Mouse (Mus musculus) intestine, postnatal 0 days (tissue): Measurements from ENCODE around the gene Tecta. TPM values are rescaled to one million over a fixed set of nuclear protein-coding genes. Genes with fewer than 3 reads are reported as not detected.

ENCODE experiments used
- ATAC-seq: fragments of 200-750 bp; cut with Nextera tagmentation; 2 replicates; pipeline ENCODE4 v1.8.0; 2017; ENCODE audit warnings: mild to moderate bottlenecking, moderate TSS enrichment, moderate library complexity
- H3K27ac ChIP-seq: fragments of 300-500 bp; sonication (generic); 2 replicates; pipeline ENCODE4 v1.5.1; 2014; ENCODE audit warnings: mild to moderate bottlenecking, low read depth, low read length, moderate library complexity
- H3K27me3 ChIP-seq: fragments of 300-500 bp; sonication (generic); replicated peaks from 2 replicates; pipeline ENCODE4 v1.6.1; 2014; ENCODE audit warnings: low read length, mixed read lengths; ENCODE audit not compliant: control insufficient read depth, insufficient read depth
- H3K36me3 ChIP-seq: fragments of 300-500 bp; sonication (generic); 2 replicates; pipeline ENCODE4 v1.6.1; 2014; ENCODE audit warnings: mild to moderate bottlenecking, moderate library complexity; ENCODE audit not compliant: control insufficient read depth, insufficient read depth
- H3K4me1 ChIP-seq: fragments of 300-500 bp; sonication (generic); replicated peaks from 2 replicates; pipeline ENCODE4 v1.6.1; 2014; ENCODE audit warnings: antibody characterized with exemption, low read length, mixed read lengths; ENCODE audit not compliant: control insufficient read depth, insufficient read depth
- H3K4me2 ChIP-seq: fragments of 300-500 bp; sonication (generic); replicated peaks from 2 replicates; pipeline ENCODE4 v1.6.1; 2014; ENCODE audit warnings: low read depth, mild to moderate bottlenecking, moderate library complexity
- H3K4me3 ChIP-seq: fragments of 300-500 bp; sonication (generic); 2 replicates; pipeline ENCODE4 v1.5.1; 2014; ENCODE audit warnings: low read depth, low read length
- H3K9ac ChIP-seq: fragments of 300-500 bp; sonication (generic); 2 replicates; pipeline ENCODE4 v1.6.1; 2014; ENCODE audit warnings: mild to moderate bottlenecking, low read depth, low read length
- H3K9me3 ChIP-seq: fragments of 300-500 bp; sonication (generic); 2 replicates; pipeline ENCODE4 v1.6.1; 2016; ENCODE audit warnings: mixed run types; ENCODE audit not compliant: control insufficient read depth
- CTCF ChIP-seq: sonication (generic); IDR thresholded peaks from 2 replicates; pipeline ENCODE4 v1.5.1; 2016; ENCODE audit warnings: low read depth, mild to moderate bottlenecking, control low read depth, antibody characterized with exemption, moderate library complexity
- WGBS: fragments of 180-500 bp; shearing (Covaris S2); extraction: QIAGEN DNeasy Blood & Tissue Kit; methylation state at CpG from one replicate; pipeline ENCODE4 v1.1.7; 2014; 5-methylcytosine and 5-hydroxymethylcytosine counted together
- polyA plus RNA-seq: library from polyadenylated mRNA; unstranded; fragments of >200 nt; fragmentation: Nextera tagmentation; extraction: Ambion mirVana; gene quantifications from 2 replicates; pipeline ENCODE4 v1.2.1, GENCODE M21; 2015

Gene Tecta
- polyA plus RNA-seq, 1 experiment from 2014 or later = 0.04 TPM

DNA sequence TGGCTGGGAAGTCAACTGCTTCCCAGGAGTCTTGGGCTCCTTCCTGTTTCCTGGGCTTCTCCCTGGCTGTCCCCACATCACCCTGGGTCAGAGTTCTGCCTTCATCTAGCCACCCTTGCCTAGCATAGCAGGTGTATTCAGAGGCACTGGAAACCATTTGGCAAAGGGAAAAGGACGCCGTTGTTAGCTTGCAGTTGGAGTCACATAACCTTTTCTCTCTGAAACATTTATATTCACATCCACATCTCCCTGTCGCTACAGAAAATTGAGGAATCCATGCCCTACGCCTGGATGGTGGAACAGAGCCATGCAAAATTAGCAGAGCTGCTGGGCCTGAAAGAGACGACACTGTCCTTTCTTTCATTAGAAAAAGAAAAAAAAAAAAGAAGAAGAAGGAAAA, 17.7 kb downstream of the Tecta start:
- TF ChIP-seq CTCF = no peak
- no peak overlapping the region for H3K4me2 ChIP-seq
- H3K27me3 ChIP-seq = no peaks in the 10 kb centered on the region
- H3K4me1 ChIP-seq = no peaks in the 10 kb centered on the region
- no peak overlapping the region for H3K9ac ChIP-seq
- H3K4me3 ChIP-seq = no peak overlapping the region
- no peak overlapping the region for H3K27ac ChIP-seq
- no peaks in the 10 kb centered on the region for H3K9me3 ChIP-seq
- ATAC-seq = no peak
- H3K36me3 ChIP-seq = no peaks in the 10 kb centered on the region
- 89% methylated on average over 5 of the region's 5 CpGs for WGBS

- WGBS = 92% methylated on average over 4 of the region's 4 CpGs
- H3K4me1 ChIP-seq = no peaks in the 10 kb centered on the region
- no peak for TF ChIP-seq CTCF
- H3K27ac ChIP-seq = no peak overlapping the region
- no peaks in the 10 kb centered on the region for H3K36me3 ChIP-seq
- no peaks in the 10 kb centered on the region for H3K9me3 ChIP-seq
- H3K27me3 ChIP-seq = no peaks in the 10 kb centered on the region
- no peak overlapping the region for H3K4me3 ChIP-seq
- ATAC-seq = no peak
- H3K9ac ChIP-seq = no peak overlapping the region
- no peak overlapping the region for H3K4me2 ChIP-seq
Observed at GRCm38 (mm10) chr9:42378071-42378470, 21.7 kb downstream of the Tecta start.

GRCm38 (mm10) chr9:42377656-42378055, 22.1 kb downstream of the Tecta start:
- no peak for TF ChIP-seq CTCF
- H3K9me3 ChIP-seq = no peaks in the 10 kb centered on the region
- no peaks in the 10 kb centered on the region for H3K36me3 ChIP-seq
- H3K9ac ChIP-seq = no peak overlapping the region
- no peak for ATAC-seq
- no peaks in the 10 kb centered on the region for H3K4me1 ChIP-seq
- 94% methylated on average over 15 of the region's 15 CpGs for WGBS
- H3K4me2 ChIP-seq = no peak overlapping the region
- H3K27ac ChIP-seq = no peak overlapping the region
- no peak overlapping the region for H3K4me3 ChIP-seq
- no peaks in the 10 kb centered on the region for H3K27me3 ChIP-seq

GRCm38 (mm10) chr9:42371670-42372368, 27.9 kb downstream of the Tecta start:
- H3K36me3 ChIP-seq = no peaks in the 10 kb centered on the region
- no peak for TF ChIP-seq CTCF
- no peak overlapping the region for H3K4me2 ChIP-seq
- no peaks in the 10 kb centered on the region for H3K9me3 ChIP-seq
- no peak overlapping the region for H3K9ac ChIP-seq
- H3K27me3 ChIP-seq = no peaks in the 10 kb centered on the region
- H3K27ac ChIP-seq = no peak overlapping the region
- WGBS = 54% methylated on average over 6 of the region's 6 CpGs
- no peak overlapping the region for H3K4me3 ChIP-seq
- no peaks in the 10 kb centered on the region for H3K4me1 ChIP-seq
- no peak for ATAC-seq

- 85% methylated on average over 4 of the region's 4 CpGs for WGBS
- Histone ChIP-seq H3K9ac (no peak overlapping the region), H3K36me3 (no peaks in the 10 kb centered on the region), H3K27ac (no peak overlapping the region), H3K9me3 (no peaks in the 10 kb centered on the region), H3K4me1 (no peaks in the 10 kb centered on the region), H3K4me3 (no peak overlapping the region), H3K27me3 (no peaks in the 10 kb centered on the region), H3K4me2 (no peak overlapping the region)
- ATAC-seq = no peak
- no peak for TF ChIP-seq CTCF
Observed at GRCm38 (mm10) chr9:42357585-42357984, 42.1 kb downstream of the Tecta start.

DNA sequence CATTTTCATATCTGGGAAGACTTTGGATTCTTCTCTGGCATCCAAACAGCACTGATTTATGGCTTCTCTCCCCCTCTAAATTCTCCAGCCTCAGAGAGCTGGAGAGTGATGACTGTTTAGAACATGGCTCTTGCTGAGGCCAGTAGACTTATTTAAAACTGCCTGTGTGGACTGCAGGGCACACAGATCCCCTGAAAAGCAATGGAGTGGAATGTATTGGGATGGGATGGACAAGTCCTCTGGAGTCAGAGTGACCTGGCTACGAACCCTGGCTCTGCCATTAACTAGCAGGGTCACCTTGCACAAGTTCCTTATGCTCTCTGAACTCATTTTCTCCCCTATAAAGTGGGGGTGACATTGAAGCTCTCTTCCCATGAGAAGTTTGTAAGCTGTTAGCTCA, 44.9 kb downstream of the Tecta start:
- no peak for TF ChIP-seq CTCF
- H3K27me3 ChIP-seq = no peaks in the 10 kb centered on the region
- H3K9me3 ChIP-seq = no peaks in the 10 kb centered on the region
- no peak overlapping the region for H3K27ac ChIP-seq
- no peak overlapping the region for H3K4me3 ChIP-seq
- H3K9ac ChIP-seq = no peak overlapping the region
- 45% methylated on average over 1 of the region's 1 CpGs for WGBS
- H3K36me3 ChIP-seq = no peaks in the 10 kb centered on the region
- ATAC-seq = no peak
- no peak overlapping the region for H3K4me2 ChIP-seq
- H3K4me1 ChIP-seq = no peaks in the 10 kb centered on the region
